Mouse (Mus musculus) erythroblast, embryonic 14.5 days (primary cell): ENCODE results near the gene Olfr484. TPM values are rescaled to one million over a fixed set of nuclear protein-coding genes. Genes with fewer than 3 reads are reported as not detected.
"Not testable (repeated sequence)": the region's sequence is repeated elsewhere in the genome, so short reads cannot be mapped to it uniquely, and the experiment has no call there.

Experiments
- H3K27me3 ChIP-seq: 2 replicates; pipeline ENCODE4 v1.6.1; 2012; ENCODE audit warnings: inconsistent platforms; ENCODE audit not compliant: control insufficient read depth
- H3K36me3 ChIP-seq: 2 replicates; pipeline ENCODE4 v1.6.1; 2012; ENCODE audit warnings: mild to moderate bottlenecking, inconsistent platforms; ENCODE audit not compliant: control insufficient read depth
- H3K4me1 ChIP-seq: 2 replicates; pipeline ENCODE4 v1.6.1; 2012; ENCODE audit warnings: inconsistent platforms; ENCODE audit not compliant: control insufficient read depth
- H3K4me3 ChIP-seq: replicated peaks from 2 replicates; pipeline ENCODE3; 2012; ENCODE audit warnings: moderate library complexity, mild to moderate bottlenecking, inconsistent platforms
- H3K9me3 ChIP-seq: 2 replicates; pipeline ENCODE4 v1.6.1; 2012; ENCODE audit warnings: low read length, inconsistent platforms, mixed read lengths; ENCODE audit not compliant: control insufficient read depth
- GATA1 ChIP-seq: IDR thresholded peaks from 2 replicates; pipeline ENCODE4 v1.6.1; 2012; ENCODE audit warnings: low read length, inconsistent platforms, mixed read lengths
- TAL1 ChIP-seq: IDR thresholded peaks from 3 replicates; pipeline ENCODE4 v1.6.1; 2012; ENCODE audit warnings: low read length, inconsistent platforms, mixed read lengths
- polyA plus RNA-seq: library from polyadenylated mRNA; stranded (reverse); fragments of >175 nt; gene quantifications from 2 replicates; pipeline ENCODE4 v1.2.3, GENCODE M21; 2012

Gene Olfr484
- not detected in 2 replicates for polyA plus RNA-seq

GRCm38 (mm10) chr7:108127349-108127748 is at the start of gene Olfr484:
TSS of gene Olfr484 (minus strand) at chr7:108127449.
- H3K36me3 ChIP-seq = no peaks in the 10 kb centered on the region
- no peaks in the 10 kb centered on the region for H3K4me1 ChIP-seq
- H3K27me3 ChIP-seq = no peaks in the 10 kb centered on the region
- no peak within 1 kb of the TSS for H3K4me3 ChIP-seq
- TF ChIP-seq GATA1 = no peak
- TF ChIP-seq TAL1 = no peak
- no peaks in the 10 kb centered on the region for H3K9me3 ChIP-seq

DNA sequence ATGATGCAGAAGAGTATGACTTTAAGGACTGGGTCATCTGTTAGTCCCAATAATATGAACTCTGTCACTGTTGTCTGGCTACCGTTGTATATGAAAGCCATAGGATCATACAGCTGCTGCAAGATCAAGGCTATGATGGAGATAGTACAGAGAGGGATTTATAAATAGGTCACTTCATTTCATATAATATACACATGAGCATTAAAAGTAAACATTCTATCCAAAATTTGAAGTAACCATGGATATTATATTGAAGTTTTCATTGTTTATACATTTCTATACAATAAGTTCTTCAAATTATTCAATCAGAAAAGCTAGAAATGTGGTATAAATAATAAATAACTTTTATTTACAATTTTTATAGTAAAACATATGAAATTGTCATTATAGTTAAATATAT is 45.4 kb upstream of the Olfr484 start, which contains the start of gene Olfr486:
Olfr486 (minus strand) TSS at position 101 of the 400 bp plus-strand sequence.
- not testable (repeated sequence) for H3K4me1 ChIP-seq, H3K36me3 ChIP-seq, H3K9me3 ChIP-seq, H3K27me3 ChIP-seq, H3K4me3 ChIP-seq

DNA sequence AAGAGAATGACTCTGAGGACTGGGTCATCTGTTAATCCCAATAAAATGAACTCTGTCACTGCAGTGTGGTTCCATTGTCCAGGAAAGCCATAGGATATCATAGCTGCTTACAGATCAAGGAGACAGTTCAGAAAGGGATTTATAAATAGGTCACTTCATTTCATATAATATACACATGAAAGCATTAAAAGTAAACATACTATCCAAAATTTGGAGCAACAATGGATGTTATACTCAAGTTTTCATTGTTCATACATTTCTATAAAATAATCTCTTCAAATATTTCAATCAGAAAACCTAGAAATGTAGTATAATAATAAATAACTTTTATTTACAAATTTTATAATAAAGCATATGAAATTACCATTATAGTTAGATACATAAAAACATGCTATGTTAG is 32.5 kb upstream of the Olfr484 start, which contains the start of gene Olfr485:
Olfr485 (minus strand) TSS at position 101 of the 400 bp plus-strand sequence.
- Histone ChIP-seq H3K9me3 (no peaks in the 10 kb centered on the region), H3K27me3 (no peaks in the 10 kb centered on the region), H3K4me3 (no peak within 1 kb of the TSS), H3K36me3 (no peaks in the 10 kb centered on the region), H3K4me1 (no peaks in the 10 kb centered on the region)
- TF ChIP-seq TAL1 = no peak
- no peak for TF ChIP-seq GATA1

DNA sequence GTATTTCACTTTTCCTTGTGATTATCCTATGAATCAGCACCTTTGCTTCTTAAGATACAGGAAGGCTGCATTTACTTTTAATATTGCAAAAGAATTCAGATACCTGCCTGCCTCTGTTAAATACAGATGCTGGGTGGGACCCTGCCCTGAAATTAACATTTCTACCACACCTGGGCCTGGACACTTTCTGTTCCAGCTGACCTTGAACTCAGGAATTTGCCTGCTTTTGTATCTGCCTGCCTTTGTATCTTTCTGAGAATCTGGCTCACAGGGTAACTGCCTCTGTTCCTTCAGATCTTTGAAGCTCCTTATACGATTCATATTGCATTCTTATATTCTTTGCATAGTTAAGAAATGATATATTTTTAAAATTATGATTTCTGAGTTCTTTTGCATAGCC is 5.8 kb downstream of the Olfr484 start:
- Histone ChIP-seq H3K4me1 (no peaks in the 10 kb centered on the region), H3K36me3 (no peaks in the 10 kb centered on the region), H3K27me3 (no peaks in the 10 kb centered on the region), H3K4me3 (no peak overlapping the region), H3K9me3 (no peaks in the 10 kb centered on the region)
- TF ChIP-seq TAL1 (no peak), GATA1 (no peak)

DNA sequence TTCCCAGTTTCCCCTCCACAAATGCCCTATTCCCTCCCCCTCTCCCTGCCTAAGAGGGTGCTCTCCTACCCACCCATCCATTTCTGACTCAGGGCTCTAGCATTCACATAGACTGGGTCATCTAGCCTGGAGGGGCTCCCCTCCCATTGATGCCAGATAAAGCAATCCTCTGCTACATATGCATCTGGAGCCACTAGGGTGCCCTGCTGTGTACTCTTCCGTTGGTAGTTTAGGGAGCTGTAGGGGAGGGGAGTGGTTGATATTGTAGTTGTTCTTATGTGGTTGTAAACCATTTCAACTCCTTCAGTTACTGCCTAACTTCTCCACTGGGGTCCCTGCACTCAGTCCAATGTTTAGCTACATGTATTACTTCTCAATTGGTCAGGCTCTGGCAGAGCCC is 6.6 kb downstream of the Olfr484 start:
- no peaks in the 10 kb centered on the region for H3K36me3 ChIP-seq
- no peak overlapping the region for H3K4me3 ChIP-seq
- no peak for TF ChIP-seq TAL1
- no peak for TF ChIP-seq GATA1
- no peaks in the 10 kb centered on the region for H3K4me1 ChIP-seq
- H3K27me3 ChIP-seq = no peaks in the 10 kb centered on the region
- no peaks in the 10 kb centered on the region for H3K9me3 ChIP-seq

GRCm38 (mm10) chr7:108100549-108100948 is 26.7 kb downstream of the Olfr484 start, which contains the start of gene Olfr483:
TSS of gene Olfr483 (plus strand) at chr7:108100849.
- TF ChIP-seq TAL1 (no peak), GATA1 (no peak)
- Histone ChIP-seq H3K4me3 (no peak within 1 kb of the TSS), H3K36me3 (no peaks in the 10 kb centered on the region), H3K27me3 (no peaks in the 10 kb centered on the region), H3K4me1 (no peaks in the 10 kb centered on the region), H3K9me3 (peaks cover 4% of the 10 kb centered on the region; the same call in 1 of the 2 replicates)

DNA sequence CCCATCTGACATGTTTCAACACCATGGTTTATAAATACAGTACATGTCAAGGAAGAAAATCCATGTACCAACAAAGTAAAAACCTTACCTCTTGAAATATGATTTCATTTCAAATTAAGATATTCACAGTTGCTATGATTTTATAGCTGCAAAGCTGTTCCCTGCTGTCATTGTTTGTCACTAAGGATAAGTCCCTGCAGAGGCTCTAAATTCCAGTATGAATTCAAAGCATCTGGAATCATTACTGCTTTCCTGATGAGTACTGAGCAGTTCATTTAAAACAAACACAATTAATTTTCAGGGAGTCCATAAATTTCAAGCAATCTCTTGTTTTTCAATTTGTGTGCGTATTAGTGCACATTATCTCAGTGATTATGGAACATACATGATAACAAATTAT is 29.8 kb downstream of the Olfr484 start, which contains the start of gene Olfr482:
Olfr482 (minus strand) TSS at position 101 of the 400 bp plus-strand sequence.
- H3K9me3 ChIP-seq = no peaks in the 10 kb centered on the region
- TF ChIP-seq TAL1 (no peak), GATA1 (no peak)
- H3K36me3 ChIP-seq = no peaks in the 10 kb centered on the region
- no peaks in the 10 kb centered on the region for H3K4me1 ChIP-seq
- no peaks in the 10 kb centered on the region for H3K27me3 ChIP-seq
- H3K4me3 ChIP-seq = no peak within 1 kb of the TSS

- no peak within 1 kb of the TSS for H3K4me3 ChIP-seq
- H3K27me3 ChIP-seq = no peaks in the 10 kb centered on the region
- H3K36me3 ChIP-seq = no peaks in the 10 kb centered on the region
- no peaks in the 10 kb centered on the region for H3K4me1 ChIP-seq
- H3K9me3 ChIP-seq = peaks cover 9% of the 10 kb centered on the region
- TF ChIP-seq TAL1 = no peak
Observed at GRCm38 (mm10) chr7:108079555-108079954, 47.7 kb downstream of the Olfr484 start, which contains the start of gene Olfr481. TSS of gene Olfr481 (plus strand) at chr7:108079855.

Other genes starting within 250 kb of the Olfr484 start
- gene Olfr472, start 229.5 kb downstream of the Olfr484 start, polyA plus RNA-seq = 0.01 TPM in 1 of 2 replicates, not detected in the other
- gene Olfr473, start 197.0 kb downstream of the Olfr484 start, polyA plus RNA-seq = not detected in 2 replicates
- not detected in 2 replicates for gene Olfr474, start 172.8 kb downstream of the Olfr484 start, polyA plus RNA-seq
- not detected in 2 replicates for gene Olfr476, start 162.6 kb downstream of the Olfr484 start, polyA plus RNA-seq
- not detected in 2 replicates for gene Olfr477, start 140.8 kb downstream of the Olfr484 start, polyA plus RNA-seq
- not detected in 2 replicates for gene Olfr478, start 93.5 kb downstream of the Olfr484 start, polyA plus RNA-seq
- gene Olfr479, start 76.8 kb downstream of the Olfr484 start, polyA plus RNA-seq = not detected in 2 replicates
- not detected in 2 replicates for gene Olfr480, start 60.1 kb downstream of the Olfr484 start, polyA plus RNA-seq
- not detected in 2 replicates for gene Olfr481, start 47.6 kb downstream of the Olfr484 start, polyA plus RNA-seq
- not detected in 2 replicates for gene Olfr482, start 29.9 kb downstream of the Olfr484 start, polyA plus RNA-seq
- not detected in 2 replicates for gene Olfr483, start 26.6 kb downstream of the Olfr484 start, polyA plus RNA-seq
- not detected in 2 replicates for gene Olfr485, start 32.4 kb upstream of the Olfr484 start, polyA plus RNA-seq
- not detected in 2 replicates for gene Olfr486, start 45.3 kb upstream of the Olfr484 start, polyA plus RNA-seq
- gene Olfr487, start 87.2 kb upstream of the Olfr484 start, polyA plus RNA-seq = not detected in 2 replicates
- gene Olfr488, start 130.9 kb upstream of the Olfr484 start, polyA plus RNA-seq = not detected in 2 replicates
- not detected in 2 replicates for gene Olfr490, start 161.5 kb upstream of the Olfr484 start, polyA plus RNA-seq
- gene Olfr491, start 186.0 kb upstream of the Olfr484 start, polyA plus RNA-seq = not detected in 2 replicates
- not detected in 2 replicates for gene Olfr492, start 196.2 kb upstream of the Olfr484 start, polyA plus RNA-seq
- 0.07 TPM in 1 of 2 replicates, not detected in the other for gene Olfr493, start 219.5 kb upstream of the Olfr484 start, polyA plus RNA-seq
- gene Olfr494, start 237.9 kb upstream of the Olfr484 start, polyA plus RNA-seq = not detected in 2 replicates